Mouse (Mus musculus) thymus, postnatal 36 days (tissue): ENCODE results near the gene Ccdc186.
A peak's percentile ranks its signal among the peaks of the same experiment; 100 is the strongest.
"Not testable (repeated sequence)": the region's sequence is repeated elsewhere in the genome, so short reads cannot be mapped to it uniquely, and the experiment has no call there.

Experiments
- DNase-seq, 2 experiments: peaks; one replicate each; pipeline ENCODE4 v3.0.0; 2022; ENCODE audit warnings: mixed read lengths in 2 of 2

Gene Ccdc186

DNA sequence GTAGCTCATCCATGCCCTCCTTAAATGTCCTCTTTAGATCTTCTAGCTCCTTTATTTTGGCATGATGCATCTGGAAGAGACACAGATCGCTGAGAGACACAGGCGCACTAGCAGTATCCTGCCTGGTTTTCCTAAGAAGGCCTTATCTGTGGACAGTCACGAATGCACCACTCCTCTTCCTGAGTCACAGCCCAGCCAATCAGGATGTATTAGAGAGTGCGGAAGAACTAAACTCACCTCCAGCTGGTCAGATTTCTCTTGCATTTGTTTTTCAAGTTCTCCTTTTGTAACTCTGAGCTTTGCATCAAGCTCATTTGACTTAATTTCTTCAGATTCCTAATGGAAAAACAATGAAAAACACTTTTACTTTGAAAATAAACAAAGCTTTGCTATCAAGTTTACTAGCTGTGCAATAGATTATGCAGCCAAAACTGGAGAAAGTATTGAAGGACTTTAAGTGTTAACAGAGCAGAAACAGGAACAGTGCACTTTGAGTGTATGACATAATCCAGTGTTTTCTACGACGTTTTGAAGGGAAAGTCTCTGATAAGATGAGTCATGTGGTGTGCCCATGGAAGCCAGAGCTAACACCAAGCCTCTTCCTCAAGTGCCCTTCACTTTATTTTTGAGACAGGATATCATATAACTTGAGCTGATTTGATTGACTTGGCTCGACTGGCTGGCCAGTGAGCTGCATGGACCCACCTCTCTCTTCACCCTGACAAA, 20.9 kb downstream of the Ccdc186 start:
- no peak for DNase-seq

DNA sequence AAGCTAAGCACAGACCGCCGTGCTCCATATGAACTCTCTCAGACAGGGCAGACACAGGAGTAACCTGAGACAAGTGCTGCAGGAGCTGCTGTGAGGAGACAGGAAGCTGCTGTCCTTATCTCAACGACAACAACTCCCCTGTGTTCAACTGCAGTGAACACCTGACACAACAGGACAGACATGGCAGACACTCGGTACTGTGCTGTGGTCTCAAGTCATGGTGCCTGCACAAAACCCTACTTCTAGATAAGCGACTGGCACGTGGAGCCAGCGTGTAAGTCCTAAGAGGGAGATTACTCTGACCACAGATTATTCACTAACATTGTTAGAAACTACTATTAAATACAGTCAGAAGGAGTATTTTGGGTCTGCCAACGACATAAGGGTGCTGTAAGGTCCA, 21.8 kb downstream of the Ccdc186 start:
- no peak for DNase-seq

DNA sequence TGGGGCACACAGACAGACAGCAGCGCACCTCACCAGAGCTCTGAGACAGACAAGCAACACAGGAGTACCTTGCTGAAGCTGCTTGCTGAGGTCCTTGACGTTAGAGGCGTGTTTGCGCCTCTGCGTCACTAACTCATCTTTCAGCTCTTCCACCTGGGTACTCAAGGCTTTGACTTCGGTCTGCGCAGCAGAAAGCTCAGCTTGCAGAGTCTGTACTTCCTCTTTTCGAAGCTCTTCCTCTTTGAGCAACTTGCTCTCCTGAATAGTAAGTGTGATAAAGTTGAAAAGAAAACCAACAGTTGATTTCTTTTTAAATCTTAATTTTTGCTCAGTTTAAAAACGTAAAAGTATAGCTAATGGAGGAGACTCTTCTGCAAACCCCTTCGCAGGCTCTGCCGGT, 24.6 kb downstream of the Ccdc186 start:
- DNase-seq, result no peak

DNA sequence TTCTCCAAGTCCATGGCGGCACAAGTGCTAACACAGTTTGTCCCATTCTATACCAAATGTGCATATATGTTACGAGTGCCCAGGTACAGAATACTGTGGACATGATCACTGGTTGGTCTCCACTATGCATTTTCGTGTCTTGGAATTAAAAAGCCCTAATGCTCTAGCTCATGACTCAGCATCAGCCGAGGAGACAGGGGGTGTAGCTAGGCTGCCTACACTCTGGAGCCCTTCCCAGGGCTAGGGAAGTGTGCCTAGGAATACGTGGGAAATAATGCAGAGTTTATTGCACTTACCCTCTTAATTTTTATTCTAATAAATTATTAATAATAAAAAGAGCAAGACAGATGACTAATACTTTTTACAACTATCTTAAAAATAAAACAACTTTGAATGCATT, 33.0 kb downstream of the Ccdc186 start:
- no peak for DNase-seq

DNA sequence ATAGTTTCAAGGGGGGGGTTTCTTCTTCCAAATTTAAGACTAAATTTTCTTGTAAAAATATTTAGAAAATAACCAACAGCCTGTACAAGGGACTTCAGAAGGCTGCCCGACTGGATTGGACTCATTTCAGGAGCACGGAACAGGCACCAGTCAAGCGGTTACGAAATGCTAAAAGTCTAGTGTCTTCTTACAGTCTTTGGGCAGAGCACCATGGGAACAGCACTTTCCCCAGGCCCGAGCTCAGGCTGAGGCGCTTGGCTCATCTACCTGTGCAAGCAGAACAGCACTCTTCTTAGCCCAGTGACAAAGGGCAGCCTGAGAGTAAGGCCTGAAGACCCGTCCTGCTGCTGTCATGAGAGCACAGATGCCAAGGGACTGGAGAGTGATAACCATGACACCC, 34.1 kb downstream of the Ccdc186 start:
- no peak for DNase-seq

DNA sequence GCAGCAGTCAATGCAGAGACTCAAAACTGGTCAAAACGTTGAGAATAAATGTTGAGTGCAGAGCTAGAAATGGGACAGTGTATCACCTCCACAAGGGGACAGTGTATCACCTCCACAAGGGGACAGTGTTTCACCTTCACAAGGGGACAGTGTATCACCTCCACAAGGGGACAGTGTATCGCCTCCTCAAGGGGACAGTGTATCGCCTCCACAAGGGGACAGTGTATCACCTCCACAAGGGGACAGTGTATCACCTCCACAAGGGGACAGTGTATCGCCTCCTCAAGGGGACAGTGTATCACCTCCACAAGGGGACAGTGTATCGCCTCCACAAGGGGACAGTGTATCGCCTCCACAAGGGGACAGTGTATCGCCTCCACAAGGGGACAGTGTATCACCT, 43.5 kb downstream of the Ccdc186 start:
- DNase-seq, result not testable (repeated sequence)

- peak; percentile 19 to 29 for DNase-seq
These were observed 45.1 kb downstream of the Ccdc186 start for GRCm38 (mm10) chr19:56776719-56777382.

GRCm38 (mm10) chr19:56775893-56776718, 45.9 kb downstream of the Ccdc186 start:
- DNase-seq, result no peak

DNA sequence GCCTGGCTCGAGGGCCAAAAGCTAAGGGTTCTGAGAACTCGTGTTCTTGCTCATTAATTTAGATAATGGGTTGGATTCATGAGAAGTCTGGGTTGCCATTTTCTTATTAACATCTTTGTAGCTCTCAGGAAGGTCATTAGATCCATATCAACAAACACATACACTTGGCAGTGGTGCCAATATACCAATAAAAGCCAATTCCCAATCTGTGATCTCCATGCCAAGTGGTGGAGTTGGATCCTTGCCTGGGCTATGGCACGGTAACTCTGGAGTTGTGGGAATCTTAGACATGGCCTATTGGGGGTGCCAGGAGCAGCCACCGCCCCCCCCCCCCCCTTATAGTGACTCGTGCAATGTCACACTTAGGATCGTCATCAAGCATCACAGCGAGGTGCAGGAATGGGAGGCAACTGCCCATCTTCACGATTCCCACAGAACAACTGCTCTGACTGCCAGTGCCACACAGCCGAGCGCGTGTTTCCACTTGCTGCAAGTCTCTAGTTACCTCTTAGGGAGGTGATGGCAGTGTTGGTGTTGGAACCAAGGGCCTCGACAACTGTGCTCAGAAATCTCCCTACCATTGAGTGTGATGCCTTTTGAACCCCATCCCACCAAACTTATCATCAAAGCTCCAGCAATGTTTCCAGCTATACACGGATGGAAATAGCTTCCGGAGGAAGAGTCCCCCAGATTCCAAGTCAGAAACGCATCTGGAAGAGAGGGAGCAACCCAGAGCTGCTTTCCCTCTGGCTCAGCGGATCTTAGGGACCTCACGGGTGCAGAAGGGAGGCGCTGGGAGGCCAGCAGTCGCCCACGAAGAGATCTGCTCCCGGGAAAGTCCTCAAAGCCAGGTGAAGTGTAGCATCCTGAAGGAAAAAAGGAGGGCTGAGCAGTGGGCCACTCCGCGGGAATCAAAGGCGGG, 46.8 kb downstream of the Ccdc186 start:
- no peak for DNase-seq

GRCm38 (mm10) chr19:56774408-56774962, 47.5 kb downstream of the Ccdc186 start:
- no peak for DNase-seq

DNA sequence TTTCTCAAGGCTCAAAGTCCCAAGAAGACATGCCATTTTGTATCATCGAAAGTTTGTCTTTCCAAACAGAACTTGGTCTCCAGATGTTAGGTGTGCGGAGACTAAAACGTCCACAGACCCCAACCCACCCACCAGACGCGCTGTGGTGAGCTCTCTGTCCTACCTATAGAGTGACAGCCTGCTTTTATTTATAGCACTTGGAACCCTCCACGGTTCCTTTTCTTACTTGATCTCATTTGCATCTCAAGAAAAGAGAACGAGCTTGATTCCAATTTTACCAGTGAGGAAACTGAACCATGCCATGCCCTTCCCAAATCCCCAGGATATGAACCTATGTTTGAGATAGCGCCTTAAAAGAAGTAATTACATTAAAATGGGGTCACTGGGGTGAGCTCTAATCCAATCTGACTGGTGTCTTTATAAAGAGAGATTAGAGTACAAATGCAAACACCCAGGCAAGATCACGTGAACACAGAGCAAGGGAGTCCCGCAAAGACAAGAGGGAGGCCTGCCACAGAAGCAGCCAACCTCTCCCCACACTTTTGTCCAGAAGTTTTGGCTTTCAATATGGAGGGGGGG, 48.5 kb downstream of the Ccdc186 start:
- DNase-seq, result no peak

DNA sequence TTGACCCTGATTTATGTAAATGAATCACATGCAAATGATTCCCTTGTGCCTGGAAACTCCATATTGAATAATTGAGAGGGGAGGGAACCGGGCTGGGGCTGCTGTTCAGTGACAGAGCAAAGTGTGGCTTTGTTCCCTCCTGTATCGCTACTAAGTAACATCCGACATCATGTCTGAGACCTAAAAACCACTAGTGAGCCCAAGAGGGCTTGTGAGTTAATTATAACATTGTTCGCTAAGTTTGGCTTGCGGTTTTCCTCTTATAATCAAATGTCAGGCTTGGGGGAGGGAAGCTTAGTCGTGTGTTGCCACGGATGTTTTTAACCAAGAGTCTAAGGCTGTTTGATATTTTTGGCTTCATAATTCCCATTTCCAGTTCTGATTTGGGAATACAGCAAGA, 49.8 kb downstream of the Ccdc186 start:
- no peak for DNase-seq

- DNase-seq, result no peak
These were observed 53.0 kb downstream of the Ccdc186 start for GRCm38 (mm10) chr19:56769024-56769423.

DNA sequence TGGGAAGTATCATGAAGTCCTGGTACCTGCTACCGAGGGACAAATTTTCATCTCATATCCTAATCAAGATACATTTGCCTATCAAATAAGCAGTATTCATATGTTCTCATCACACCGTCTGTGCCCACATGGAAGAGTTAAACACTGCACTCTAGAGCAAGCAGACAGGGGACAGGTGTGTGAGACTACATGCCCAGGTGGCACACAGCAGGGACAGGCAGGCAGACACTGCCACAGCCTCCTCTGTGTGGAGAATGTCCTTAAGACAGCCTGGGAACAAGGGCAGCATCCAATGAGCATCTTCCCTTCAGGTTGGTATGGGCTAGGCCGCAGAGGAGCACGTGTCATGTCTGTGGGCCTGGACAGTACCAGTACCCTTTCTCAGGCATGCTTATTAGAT, 59.3 kb downstream of the Ccdc186 start:
- no peak for DNase-seq

- no peak for DNase-seq
These were observed 60.3 kb downstream of the Ccdc186 start for GRCm38 (mm10) chr19:56761727-56762126.

- no peak for DNase-seq
These were observed 60.9 kb downstream of the Ccdc186 start for GRCm38 (mm10) chr19:56761096-56761495.

DNA sequence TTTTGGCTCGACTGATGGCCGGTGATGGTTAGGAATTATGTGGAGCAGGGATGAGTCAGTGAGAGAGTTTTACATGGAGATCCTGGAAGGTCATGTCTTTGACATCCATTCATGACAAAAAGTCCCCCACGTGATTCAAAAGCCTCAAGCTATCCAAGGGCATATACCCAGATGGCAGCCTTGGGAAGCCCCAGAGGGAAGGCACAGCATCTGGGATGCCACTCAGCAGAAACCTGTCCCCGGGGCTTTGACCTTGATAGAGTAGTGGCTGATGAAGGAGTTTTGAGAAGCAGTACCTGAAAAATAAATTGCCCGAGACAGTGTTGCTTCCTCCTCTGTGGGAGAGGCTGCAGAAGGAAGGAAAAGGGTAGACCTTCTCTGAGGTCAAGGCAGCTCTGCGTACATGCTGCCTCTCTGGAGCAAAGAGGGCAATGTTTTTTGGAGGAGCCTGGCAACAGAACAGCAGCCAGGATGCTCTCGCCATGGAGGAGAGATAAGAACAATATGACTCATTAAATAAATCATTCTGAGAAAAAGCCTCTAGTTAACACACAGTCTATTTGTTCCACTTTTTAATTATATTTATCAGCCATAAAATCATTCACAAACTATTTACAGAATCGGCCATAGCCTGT, 61.6 kb downstream of the Ccdc186 start:
- no peak for DNase-seq

GRCm38 (mm10) chr19:56759740-56760139, 62.2 kb downstream of the Ccdc186 start:
- DNase-seq, result no peak

DNA sequence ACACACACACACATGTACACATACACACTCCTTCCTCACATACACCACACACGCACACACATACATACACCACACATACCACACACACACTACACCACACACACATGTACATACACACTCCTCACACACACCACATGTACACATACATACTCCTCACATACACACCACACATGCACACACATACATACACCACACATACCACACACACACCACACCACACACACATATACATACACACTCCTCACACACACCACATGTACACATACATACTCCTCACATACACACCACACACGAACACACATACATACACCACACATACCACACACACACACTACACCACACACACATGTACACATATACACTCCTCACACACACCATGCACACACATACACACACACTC, 63.7 kb downstream of the Ccdc186 start:
- no peak for DNase-seq

- DNase-seq, result no peak
These were observed 65.6 kb downstream of the Ccdc186 start for GRCm38 (mm10) chr19:56756412-56756811.

DNA sequence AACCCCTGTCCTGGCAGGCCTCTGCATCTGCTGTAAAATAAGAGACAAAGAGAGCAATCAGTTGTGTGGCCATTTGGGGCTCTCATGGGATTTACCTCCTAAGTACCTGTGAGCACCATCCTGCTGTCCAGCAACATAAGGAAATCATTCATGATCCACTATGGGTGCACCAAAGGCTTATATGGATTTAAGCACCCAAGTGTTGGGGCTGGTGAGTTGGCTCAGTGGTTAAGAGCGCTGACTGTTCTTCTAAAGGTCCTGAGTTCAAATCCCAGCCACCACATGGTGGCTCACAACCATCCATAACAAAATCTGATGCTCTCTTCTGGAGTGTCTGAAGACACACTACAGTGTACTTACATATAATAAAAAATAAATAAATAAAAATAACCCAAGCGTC, 67.5 kb downstream of the Ccdc186 start:
- not testable (repeated sequence) for DNase-seq
